Mouse (Mus musculus): ENCODE data around the gene Ank3. TPM values are rescaled to one million over a fixed set of nuclear protein-coding genes. Genes with fewer than 3 reads are reported as not detected.
"Not testable (repeated sequence)": the region's sequence is repeated elsewhere in the genome, so short reads cannot be mapped to it uniquely, and the experiment has no call there.

Gene Ank3
- 8.3 and 10.2 TPM in 2 replicates for polyA plus RNA-seq (2015; fragmentation: Nextera tagmentation; extraction: Ambion mirVana)

- Histone ChIP-seq H3K9me3 (replicated peaks) (no peaks in the 10 kb centered on the region), H3K27me3 (peaks cover 55% of the 10 kb centered on the region), H3K9ac (no peak within 1 kb of the TSS), H3K4me1 (replicated peaks) (no peaks in the 10 kb centered on the region), H3K4me3 (replicated peaks) (peak within 1 kb of the TSS; percentile 46), H3K27ac (replicated peaks) (no peak within 1 kb of the TSS), H3K36me3 (replicated peaks) (no peaks in the 10 kb centered on the region), H3K4me2 (peak within 1 kb of the TSS; percentile 69)
- WGBS (ENCODE audit: insufficient replicate concordance) = under 1% methylated on average over 72 of the region's 77 CpGs
- no peak for ATAC-seq (ENCODE audit: insufficient read depth)
Observed at GRCm38 (mm10) chr10:69398763-69399590, at the start of gene Ank3. Ank3 (plus strand) TSS chr10:69398773.

DNA sequence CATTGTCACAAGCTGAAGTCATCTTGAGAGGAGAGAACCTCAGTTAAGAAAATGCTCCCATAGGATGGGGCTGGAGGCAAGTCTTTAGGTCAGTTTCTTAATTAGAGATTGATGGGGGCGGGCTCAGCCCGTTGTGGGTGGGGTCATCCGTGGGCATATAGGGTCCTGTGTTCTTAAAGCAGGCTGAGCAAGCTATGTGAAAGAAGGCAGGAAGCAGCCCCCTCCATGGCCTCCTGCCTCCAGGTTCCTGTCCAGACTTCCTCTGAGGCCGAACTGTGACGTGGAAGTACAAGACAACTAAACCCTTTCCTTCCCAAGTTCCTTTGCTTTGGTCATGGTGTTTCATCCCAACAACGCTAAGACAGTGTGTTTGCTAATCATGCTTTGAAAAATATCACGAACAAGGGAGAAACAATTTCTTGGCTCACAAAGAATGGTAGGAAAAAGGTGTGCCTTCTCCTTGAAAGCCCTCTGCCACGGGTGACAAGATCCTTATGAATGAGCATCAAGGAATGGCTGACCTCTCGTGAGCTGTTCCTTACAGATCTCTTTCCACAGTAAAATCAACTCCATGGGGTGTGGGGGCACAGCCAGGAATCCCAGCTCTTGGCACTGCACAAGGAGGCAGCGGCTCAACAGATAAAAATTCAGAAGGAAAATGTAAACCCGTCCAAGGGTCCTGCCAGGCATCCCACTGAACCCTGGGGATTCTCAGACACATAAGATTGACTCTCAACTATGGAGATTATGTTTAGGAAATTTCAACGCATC, 47.3 kb upstream of the Ank3 start:
- no peaks in the 10 kb centered on the region for H3K9me3 ChIP-seq (replicated peaks)
- H3K4me1 ChIP-seq (replicated peaks) = peaks cover 46% of the 10 kb centered on the region
- H3K9ac ChIP-seq = peak overlapping the region; percentile 92
- H3K4me2 ChIP-seq = peak overlapping the region; percentile 87
- peak overlapping the region; percentile 90; the same call in 1 of the 2 replicates for H3K27ac ChIP-seq (replicated peaks)
- peaks cover 50% of the 10 kb centered on the region for H3K36me3 ChIP-seq (replicated peaks)
- H3K4me3 ChIP-seq (replicated peaks) = peak overlapping the region; percentile 96
- 6% methylated on average over 12 of the region's 12 CpGs for WGBS (ENCODE audit: insufficient replicate concordance)
- no peak for ATAC-seq (ENCODE audit: insufficient read depth)
- H3K27me3 ChIP-seq = no peaks in the 10 kb centered on the region

- Histone ChIP-seq H3K36me3 (replicated peaks) (peaks cover 44% of the 10 kb centered on the region), H3K4me3 (replicated peaks) (peak overlapping the region; percentile 96), H3K9ac (peak overlapping the region; percentile 92), H3K4me2 (peak overlapping the region; percentile 87), H3K27ac (replicated peaks) (peak overlapping the region; percentile 90; the same call in 1 of the 2 replicates), H3K9me3 (replicated peaks) (no peaks in the 10 kb centered on the region), H3K4me1 (replicated peaks) (peaks cover 46% of the 10 kb centered on the region), H3K27me3 (no peaks in the 10 kb centered on the region)
- ATAC-seq (ENCODE audit: insufficient read depth) = no peak
- WGBS (ENCODE audit: insufficient replicate concordance) = under 1% methylated on average over 11 of the region's 11 CpGs
Observed at GRCm38 (mm10) chr10:69351842-69352211, 46.7 kb upstream of the Ank3 start.

- Histone ChIP-seq H3K4me2 (peak within 1 kb of the TSS; percentile 87), H3K4me1 (replicated peaks) (peaks cover 44% of the 10 kb centered on the region), H3K27ac (replicated peaks) (peak within 1 kb of the TSS; percentile 90), H3K4me3 (replicated peaks) (peak within 1 kb of the TSS; percentile 96), H3K36me3 (replicated peaks) (peaks cover 38% of the 10 kb centered on the region), H3K27me3 (no peaks in the 10 kb centered on the region), H3K9ac (peak within 1 kb of the TSS; percentile 92), H3K9me3 (replicated peaks) (no peaks in the 10 kb centered on the region)
- under 1% methylated on average over 51 of the region's 51 CpGs for WGBS (ENCODE audit: insufficient replicate concordance)
- ATAC-seq (ENCODE audit: insufficient read depth) = peak; percentile 94
Observed at GRCm38 (mm10) chr10:69352212-69353085, 46.1 kb upstream of the Ank3 start, which contains the start of gene Cdk1. Cdk1 (minus strand) TSS chr10:69352938.

GRCm38 (mm10) chr10:69353086-69353479, 45.5 kb upstream of the Ank3 start:
- not testable (repeated sequence) for H3K27me3 ChIP-seq; H3K9me3 ChIP-seq (replicated peaks)
- Histone ChIP-seq H3K4me3 (replicated peaks) (peak overlapping the region; percentile 96), H3K9ac (0 out of 2 replicates have a peak overlapping the region, but pooled peaks have one; percentile 92), H3K4me1 (replicated peaks) (peaks cover 39% of the 10 kb centered on the region), H3K36me3 (replicated peaks) (peaks cover 32% of the 10 kb centered on the region), H3K4me2 (peak overlapping the region; percentile 87), H3K27ac (replicated peaks) (peak overlapping the region; percentile 84)
- ATAC-seq (ENCODE audit: insufficient read depth) = peak; percentile 58
- whole genome bisulfite sequencing (ENCODE audit: insufficient replicate concordance) = 10% methylated on average over 5 of the region's 5 CpGs

DNA sequence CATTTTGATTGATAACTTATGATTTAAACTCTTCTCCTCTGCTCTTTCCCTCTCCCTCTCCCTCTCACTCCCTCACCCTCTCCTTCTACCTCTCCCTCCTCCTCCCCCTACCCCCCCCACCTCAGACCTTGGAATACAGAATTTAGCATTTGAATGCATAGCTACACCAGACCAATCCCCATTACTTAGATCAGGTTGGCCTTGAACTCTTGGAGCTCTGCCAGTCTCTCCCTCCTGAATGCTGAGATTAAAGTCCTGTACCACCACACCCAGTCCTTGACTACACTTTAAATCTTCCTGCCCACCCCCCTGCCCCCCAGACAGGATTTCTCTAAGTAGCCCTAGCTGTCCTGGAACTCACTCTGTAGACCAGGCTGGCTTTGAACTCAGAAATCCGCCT, 38.9 kb upstream of the Ank3 start:
- WGBS (ENCODE audit: insufficient replicate concordance) = 64% methylated on average over 1 of the region's 1 CpGs
- no peaks in the 10 kb centered on the region for H3K27me3 ChIP-seq
- H3K4me3 ChIP-seq (replicated peaks) = no peak overlapping the region
- no peaks in the 10 kb centered on the region for H3K36me3 ChIP-seq (replicated peaks)
- no peak overlapping the region for H3K9ac ChIP-seq
- H3K27ac ChIP-seq (replicated peaks) = no peak overlapping the region
- H3K4me1 ChIP-seq (replicated peaks) = no peaks in the 10 kb centered on the region
- ATAC-seq (ENCODE audit: insufficient read depth) = no peak
- H3K4me2 ChIP-seq = no peak overlapping the region
- no peaks in the 10 kb centered on the region for H3K9me3 ChIP-seq (replicated peaks)

- Histone ChIP-seq H3K36me3 (replicated peaks) (no peaks in the 10 kb centered on the region), H3K9me3 (replicated peaks) (no peaks in the 10 kb centered on the region), H3K27me3 (no peaks in the 10 kb centered on the region), H3K9ac (no peak overlapping the region), H3K4me3 (replicated peaks) (no peak overlapping the region), H3K27ac (replicated peaks) (no peak overlapping the region), H3K4me1 (replicated peaks) (no peaks in the 10 kb centered on the region), H3K4me2 (no peak overlapping the region)
- 79% methylated on average over 11 of the region's 11 CpGs for WGBS (ENCODE audit: insufficient replicate concordance)
- ATAC-seq (ENCODE audit: insufficient read depth) = no peak
Observed at GRCm38 (mm10) chr10:69366208-69366607, 32.4 kb upstream of the Ank3 start.

DNA sequence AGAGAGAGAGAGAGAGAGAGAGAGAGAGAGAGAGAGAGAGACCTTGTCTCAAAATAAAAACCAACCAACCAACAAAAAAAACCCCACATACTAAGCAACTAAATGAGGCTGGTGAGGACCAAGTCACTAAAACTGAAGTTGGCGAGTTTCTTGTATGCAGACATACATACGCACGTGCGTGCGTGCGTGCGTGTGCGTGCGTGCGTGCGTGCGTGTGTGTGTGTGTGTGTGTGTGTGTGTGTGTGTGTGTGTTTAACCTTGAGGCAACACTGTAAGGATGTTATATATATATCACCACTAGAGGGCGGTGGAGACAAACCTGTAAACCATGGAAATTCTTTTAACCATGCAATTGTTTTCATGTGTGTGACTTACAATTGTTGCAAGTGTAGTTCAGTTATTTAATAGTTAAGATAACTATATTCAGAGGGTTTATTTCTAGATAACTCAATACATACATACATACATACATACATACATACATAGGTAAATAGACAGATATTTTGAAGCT, 31.6 kb upstream of the Ank3 start:
- no peak overlapping the region for H3K27ac ChIP-seq (replicated peaks)
- H3K4me2 ChIP-seq = no peak overlapping the region
- H3K9me3 ChIP-seq (replicated peaks) = no peaks in the 10 kb centered on the region
- H3K36me3 ChIP-seq (replicated peaks) = no peaks in the 10 kb centered on the region
- H3K4me1 ChIP-seq (replicated peaks) = no peaks in the 10 kb centered on the region
- H3K27me3 ChIP-seq = no peaks in the 10 kb centered on the region
- no peak overlapping the region for H3K4me3 ChIP-seq (replicated peaks)
- no peak for ATAC-seq (ENCODE audit: insufficient read depth)
- no peak overlapping the region for H3K9ac ChIP-seq
- 70% methylated on average over 13 of the region's 13 CpGs for WGBS (ENCODE audit: insufficient replicate concordance)

DNA sequence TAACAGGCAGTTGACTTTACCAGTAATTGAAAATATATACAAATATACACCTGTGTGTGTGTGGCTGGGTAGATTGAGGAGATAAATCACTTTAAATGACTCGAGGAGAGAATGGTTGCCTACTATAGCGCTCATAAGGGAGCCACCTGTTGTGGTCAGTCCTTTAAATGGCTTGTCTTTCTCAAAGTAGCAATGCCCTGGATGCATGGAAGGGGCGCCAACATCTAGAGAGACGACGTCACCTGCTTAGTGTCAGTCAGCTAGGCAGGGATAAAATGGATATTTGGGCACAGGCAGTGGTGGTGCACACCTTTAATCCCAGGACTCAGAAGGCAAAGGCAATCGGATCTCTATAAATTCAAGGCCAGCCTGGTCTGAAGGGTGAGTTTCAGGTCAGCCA, 29.3 kb upstream of the Ank3 start:
- no peaks in the 10 kb centered on the region for H3K4me1 ChIP-seq (replicated peaks)
- no peak overlapping the region for H3K4me2 ChIP-seq
- H3K9me3 ChIP-seq (replicated peaks) = no peaks in the 10 kb centered on the region
- no peak overlapping the region for H3K27ac ChIP-seq (replicated peaks)
- no peaks in the 10 kb centered on the region for H3K27me3 ChIP-seq
- WGBS (ENCODE audit: insufficient replicate concordance) = 57% methylated on average over 6 of the region's 6 CpGs
- no peak for ATAC-seq (ENCODE audit: insufficient read depth)
- no peaks in the 10 kb centered on the region for H3K36me3 ChIP-seq (replicated peaks)
- no peak overlapping the region for H3K4me3 ChIP-seq (replicated peaks)
- H3K9ac ChIP-seq = no peak overlapping the region

- Histone ChIP-seq H3K27me3 (no peaks in the 10 kb centered on the region), H3K4me3 (replicated peaks) (no peak overlapping the region), H3K9ac (no peak overlapping the region), H3K4me2 (no peak overlapping the region), H3K27ac (replicated peaks) (no peak overlapping the region), H3K9me3 (replicated peaks) (no peaks in the 10 kb centered on the region), H3K36me3 (replicated peaks) (no peaks in the 10 kb centered on the region), H3K4me1 (replicated peaks) (no peaks in the 10 kb centered on the region)
- no peak for ATAC-seq (ENCODE audit: insufficient read depth)
- WGBS (ENCODE audit: insufficient replicate concordance) = 16% methylated on average over 10 of the region's 10 CpGs
Observed at GRCm38 (mm10) chr10:69371441-69371840, 27.1 kb upstream of the Ank3 start.
